Mouse (Mus musculus) myocyte (in vitro differentiated cells): ENCODE results near the gene A630023A22Rik. TPM values are rescaled to one million over a fixed set of nuclear protein-coding genes. Genes with fewer than 3 reads are reported as not detected.
A peak's percentile ranks its signal among the peaks of the same experiment; 100 is the strongest.

Source experiments
- H3K27me3 ChIP-seq: one replicate; pipeline ENCODE4 v1.6.1; 2011; ENCODE audit not compliant: control insufficient read depth, insufficient read depth, insufficient read length
- H3K36me3 ChIP-seq: one replicate; pipeline ENCODE4 v1.6.1; 2011; ENCODE audit not compliant: control insufficient read depth, insufficient read depth
- H3K4me2 ChIP-seq: one replicate; pipeline ENCODE4 v1.6.1; 2011; ENCODE audit warnings: low read depth, control low read depth
- H3K4me3 ChIP-seq: one replicate; pipeline ENCODE4 v1.5.1; 2011; ENCODE audit warnings: mild to moderate bottlenecking, control low read depth, moderate library complexity
- H3K79me2 ChIP-seq: one replicate; pipeline ENCODE4 v1.6.1; 2011; ENCODE audit not compliant: control insufficient read depth, insufficient read depth
- H3ac ChIP-seq: one replicate; pipeline ENCODE4 v1.6.1; 2011; ENCODE audit not compliant: control insufficient read depth, insufficient read length
- CEBPB ChIP-seq: IDR thresholded peaks from 2 replicates; pipeline ENCODE4 v1.6.1; 2011; ENCODE audit warnings: mild to moderate bottlenecking, moderate library complexity; ENCODE audit not compliant: poor library complexity, insufficient read depth, severe bottlenecking
- E2F4 ChIP-seq: IDR thresholded peaks from one replicate; pipeline ENCODE4 v1.6.1; 2011; ENCODE audit warnings: mild to moderate bottlenecking, control low read depth, moderate library complexity; ENCODE audit not compliant: insufficient read depth
- MAX ChIP-seq: IDR thresholded peaks from one replicate; pipeline ENCODE4 v1.6.1; 2011; ENCODE audit warnings: low read depth, mild to moderate bottlenecking, control low read depth
- MYOD1 ChIP-seq, 3 experiments: IDR thresholded peaks; one replicate each; pipeline ENCODE4 v1.6.1; 2011; ENCODE audit warnings: control low read depth in 2 of 3, low read depth in 2 of 3, mild to moderate bottlenecking in 2 of 3, moderate library complexity in 1 of 3; ENCODE audit not compliant: insufficient read length in 2 of 3, control insufficient read depth in 1 of 3
- MYOG ChIP-seq, 3 experiments: IDR thresholded peaks; one replicate each; pipeline ENCODE4 v1.6.1; 2011; ENCODE audit warnings: control low read depth in 2 of 3, low read depth in 2 of 3, mild to moderate bottlenecking in 2 of 3; ENCODE audit not compliant: insufficient read length in 2 of 3, control insufficient read depth in 1 of 3, insufficient read depth in 1 of 3
- POLR2A ChIP-seq: IDR thresholded peaks from one replicate; pipeline ENCODE4 v1.6.1; 2011; ENCODE audit warnings: low read depth, mild to moderate bottlenecking, control low read depth, moderate library complexity; ENCODE audit not compliant: insufficient read length
- POLR2AphosphoS2 ChIP-seq: IDR thresholded peaks from one replicate; pipeline ENCODE4 v1.6.1; 2011; ENCODE audit warnings: low read depth, control low read depth; ENCODE audit not compliant: insufficient read length
- REST ChIP-seq: IDR thresholded peaks from one replicate; pipeline ENCODE4 v1.6.1; 2011; ENCODE audit warnings: mild to moderate bottlenecking, control low read depth, moderate library complexity; ENCODE audit not compliant: insufficient read depth, insufficient read length
- SRF ChIP-seq: IDR thresholded peaks from one replicate; pipeline ENCODE4 v1.6.1; 2011; ENCODE audit warnings: low read depth; ENCODE audit not compliant: control insufficient read depth, insufficient read length
- TCF12 ChIP-seq: IDR thresholded peaks from one replicate; pipeline ENCODE4 v1.6.1; 2011; ENCODE audit warnings: mild to moderate bottlenecking, control low read depth; ENCODE audit not compliant: poor library complexity, insufficient read depth, severe bottlenecking
- TCF3 ChIP-seq: IDR thresholded peaks from one replicate; pipeline ENCODE4 v1.6.1; 2011; ENCODE audit warnings: low read depth, control low read depth; ENCODE audit not compliant: insufficient read length
- USF1 ChIP-seq: IDR thresholded peaks from one replicate; pipeline ENCODE4 v1.6.1; 2011; ENCODE audit warnings: low read depth, mild to moderate bottlenecking, control low read depth, moderate library complexity
- polyA plus RNA-seq: library from polyadenylated mRNA; unstranded; fragments of >200 nt; fragmentation: generic; extraction: Trizol; gene quantifications from one replicate; pipeline ENCODE4 v1.2.1, GENCODE M21; 2012; ENCODE audit warnings: missing spikeins

The A630023A22Rik gene
- polyA plus RNA-seq, 1 experiment: 1.0 TPM

DNA sequence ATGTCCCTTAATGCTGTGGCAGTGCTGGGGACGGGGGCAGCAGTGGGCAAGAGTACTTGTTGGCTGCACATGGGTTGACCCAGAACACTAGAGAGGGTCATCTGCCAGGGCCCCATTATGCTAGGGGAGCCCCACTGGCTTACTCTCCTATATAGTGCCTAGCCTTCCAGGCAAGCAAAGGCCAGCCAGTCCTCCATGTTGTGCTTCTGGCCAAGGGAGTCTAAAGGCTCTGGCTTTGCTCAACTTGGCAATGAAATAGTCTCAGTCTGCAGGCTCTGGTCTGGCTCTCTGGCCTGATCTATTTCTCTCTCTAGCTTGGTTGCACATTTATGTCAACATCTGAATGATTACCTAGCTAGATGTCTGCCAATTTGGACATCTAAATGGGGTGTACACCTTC, 9.7 kb downstream of the A630023A22Rik start:
- no peak overlapping the region for H3K4me3 ChIP-seq
- TF ChIP-seq POLR2A: no peak
- no peak for TF ChIP-seq E2F4
- no peak for TF ChIP-seq MAX
- no peak for TF ChIP-seq USF1
- TF ChIP-seq MYOD1 (IDR thresholded peaks at IDR 0.05; ENCODE audit: control insufficient read depth in 1 of 3, insufficient read length in 2 of 3, low read depth in 2 of 3): no peak
- TF ChIP-seq MYOG (IDR thresholded peaks at IDR 0.05; ENCODE audit: control insufficient read depth in 1 of 3, insufficient read depth in 1 of 3, insufficient read length in 2 of 3, low read depth in 2 of 3): no peak
- no peak for TF ChIP-seq TCF3
- TF ChIP-seq POLR2AphosphoS2: no peak
- TF ChIP-seq REST: no peak
- H3K4me2 ChIP-seq: no peak overlapping the region
- no peak overlapping the region for H3ac ChIP-seq
- H3K27me3 ChIP-seq: no peaks in the 10 kb centered on the region
- H3K79me2 ChIP-seq: peaks cover 4% of the 10 kb centered on the region
- H3K36me3 ChIP-seq: no peaks in the 10 kb centered on the region

DNA sequence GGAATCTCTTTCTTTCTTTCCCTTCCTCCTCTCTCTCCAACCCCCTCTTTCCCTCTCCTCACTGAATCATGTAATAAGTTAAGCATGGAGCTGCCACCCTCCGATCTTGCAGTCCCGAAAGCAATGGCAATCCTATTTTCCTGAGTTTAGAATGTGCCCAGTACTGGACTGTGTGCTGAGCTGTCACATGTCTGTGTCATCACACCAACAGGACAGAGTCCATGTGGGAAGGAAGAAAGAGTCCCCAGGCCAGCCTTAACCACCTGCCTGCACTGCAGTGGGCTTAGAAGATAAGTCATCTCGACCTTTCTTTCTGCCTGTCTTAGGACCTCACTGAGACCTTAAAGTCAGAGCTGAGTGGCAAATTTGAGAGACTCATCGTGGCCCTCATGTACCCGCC, 11.1 kb downstream of the A630023A22Rik start:
- Histone ChIP-seq H3K36me3 (no peaks in the 10 kb centered on the region), H3K4me3 (no peak overlapping the region), H3ac (no peak overlapping the region), H3K27me3 (no peaks in the 10 kb centered on the region), H3K4me2 (no peak overlapping the region), H3K79me2 (peaks cover 4% of the 10 kb centered on the region)
- TF ChIP-seq E2F4 (no peak), TCF12 (no peak), CEBPB (no peak), REST (no peak), SRF (no peak), MAX (no peak)

DNA sequence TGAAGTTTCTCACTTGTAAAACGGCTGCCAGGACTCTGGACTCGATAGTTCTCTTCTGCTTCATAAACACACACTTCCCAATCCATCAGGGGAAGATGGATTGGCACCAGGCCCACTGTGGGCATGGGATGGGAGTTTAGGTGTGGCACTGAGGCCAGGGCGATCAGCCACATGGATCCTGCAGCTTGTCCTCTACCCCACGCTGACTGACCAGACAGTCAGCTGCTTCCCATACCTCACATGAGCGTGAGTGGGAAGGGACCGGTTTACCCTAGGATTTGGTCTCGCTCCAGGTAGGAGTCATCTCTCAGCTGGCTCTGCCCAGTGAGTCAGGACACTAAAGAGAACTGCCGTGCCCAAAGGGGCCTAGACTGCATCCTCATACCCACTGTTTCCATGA, 12.8 kb downstream of the A630023A22Rik start:
- Histone ChIP-seq H3K36me3 (no peaks in the 10 kb centered on the region), H3K27me3 (no peaks in the 10 kb centered on the region), H3K4me3 (no peak overlapping the region), H3K79me2 (peaks cover 4% of the 10 kb centered on the region), H3K4me2 (peak overlapping the region; percentile 78), H3ac (no peak overlapping the region)
- TF ChIP-seq TCF3: peak; percentile 24
- TF ChIP-seq MYOD1 (IDR thresholded peaks at IDR 0.05; ENCODE audit: control insufficient read depth in 1 of 3, insufficient read length in 2 of 3, low read depth in 2 of 3): peak in 2 of 3 experiments; percentile 75 to 93
- TF ChIP-seq TCF12: peak; percentile 46
- no peak for TF ChIP-seq REST
- TF ChIP-seq POLR2A: peak; percentile 31
- no peak for TF ChIP-seq POLR2AphosphoS2
- TF ChIP-seq MAX: no peak
- TF ChIP-seq USF1: peak; percentile 13
- no peak for TF ChIP-seq SRF
- TF ChIP-seq CEBPB: no peak
- no peak for TF ChIP-seq E2F4
- peak in 2 of 3 experiments; percentile 51 to 80 for TF ChIP-seq MYOG (IDR thresholded peaks at IDR 0.05; ENCODE audit: control insufficient read depth in 1 of 3, insufficient read depth in 1 of 3, insufficient read length in 2 of 3, low read depth in 2 of 3)

DNA sequence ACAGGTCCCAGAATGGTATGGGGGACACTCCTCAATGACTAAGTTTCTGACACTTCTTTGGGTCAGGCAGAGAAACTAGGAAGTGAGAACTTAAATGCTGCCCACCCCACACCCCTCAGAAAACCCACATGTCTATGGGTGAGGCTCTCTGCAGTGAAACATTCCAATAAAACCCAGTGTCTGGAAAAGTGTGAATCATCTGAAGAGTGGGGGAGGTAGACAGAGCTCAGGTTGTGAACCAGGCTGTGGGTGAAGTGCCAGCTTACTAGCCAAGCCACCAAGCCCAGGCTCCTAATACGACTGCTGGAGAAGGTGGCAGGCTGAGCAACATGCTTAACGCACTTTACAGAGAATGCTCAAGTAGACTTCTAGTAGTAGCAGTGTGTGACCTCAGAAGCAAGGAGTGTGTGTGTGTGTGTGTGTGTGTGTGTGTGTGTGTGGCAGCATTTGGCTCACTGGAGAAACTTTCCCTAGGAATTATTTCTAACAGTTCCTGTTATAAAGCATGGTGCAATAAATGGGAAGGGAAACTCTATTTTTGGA, 14.6 kb downstream of the A630023A22Rik start:
- Histone ChIP-seq H3K79me2 (peaks cover 4% of the 10 kb centered on the region), H3ac (no peak overlapping the region), H3K4me2 (peak overlapping the region; percentile 78), H3K4me3 (peak overlapping the region; percentile 16), H3K36me3 (no peaks in the 10 kb centered on the region), H3K27me3 (no peaks in the 10 kb centered on the region)
- TF ChIP-seq MYOG (IDR thresholded peaks at IDR 0.05; ENCODE audit: control insufficient read depth in 1 of 3, insufficient read depth in 1 of 3, insufficient read length in 2 of 3, low read depth in 2 of 3): no peak
- TF ChIP-seq MAX: no peak
- TF ChIP-seq MYOD1 (IDR thresholded peaks at IDR 0.05; ENCODE audit: control insufficient read depth in 1 of 3, insufficient read length in 2 of 3, low read depth in 2 of 3): no peak
- no peak for TF ChIP-seq SRF
- no peak for TF ChIP-seq POLR2A
- no peak for TF ChIP-seq TCF12
- TF ChIP-seq USF1: no peak
- TF ChIP-seq CEBPB: no peak
- TF ChIP-seq TCF3: no peak
- TF ChIP-seq POLR2AphosphoS2: no peak
- no peak for TF ChIP-seq E2F4

DNA sequence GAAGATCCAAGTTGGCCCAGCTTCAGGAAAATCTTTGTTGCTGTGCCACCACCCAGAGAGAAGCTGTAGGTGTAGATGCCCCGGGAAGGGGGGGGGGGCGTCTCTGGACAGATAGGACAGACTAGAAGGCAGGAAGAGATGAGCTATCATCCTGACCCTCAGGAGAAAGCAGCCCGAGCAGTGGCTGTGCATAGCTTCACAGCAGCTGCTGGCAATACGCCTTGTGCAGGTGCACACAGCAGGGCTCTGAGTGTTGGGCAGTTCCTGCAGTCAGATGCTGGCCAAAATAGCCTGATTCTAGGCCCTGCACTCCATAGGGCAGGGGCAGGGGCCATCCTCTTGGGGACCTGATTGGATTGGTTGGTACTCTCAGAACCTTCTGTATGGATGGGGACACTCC, 15.7 kb downstream of the A630023A22Rik start:
- peak; percentile 4 for TF ChIP-seq POLR2AphosphoS2
- TF ChIP-seq USF1: no peak
- Histone ChIP-seq H3K4me2 (peak overlapping the region; percentile 78), H3K79me2 (peaks cover 4% of the 10 kb centered on the region), H3K27me3 (no peaks in the 10 kb centered on the region), H3K36me3 (no peaks in the 10 kb centered on the region), H3K4me3 (peak overlapping the region; percentile 16), H3ac (no peak overlapping the region)
